Mouse (Mus musculus): Measurements from ENCODE around the gene Kcnab1. TPM values are rescaled to one million over a fixed set of nuclear protein-coding genes. Genes with fewer than 3 reads are reported as not detected.

Gene Kcnab1
- total RNA-seq (2014; fragmentation: Nextera tagmentation) (not detected in 2 replicates), total RNA-seq (2017) (not detected in 2 replicates)

GRCm38 (mm10) chr3:65108945-65109921, at the start of gene Kcnab1:
Kcnab1 (plus strand) TSS chr3:65109384.
- no peak for ATAC-seq (replicated peaks; ENCODE audit: low FRiP score, low TSS enrichment, poor library complexity, severe bottlenecking)

- no peak for ATAC-seq (replicated peaks; ENCODE audit: low FRiP score, low TSS enrichment, poor library complexity, severe bottlenecking)
These were observed 20.9 kb upstream of the Kcnab1 start for GRCm38 (mm10) chr3:65088295-65088694.

DNA sequence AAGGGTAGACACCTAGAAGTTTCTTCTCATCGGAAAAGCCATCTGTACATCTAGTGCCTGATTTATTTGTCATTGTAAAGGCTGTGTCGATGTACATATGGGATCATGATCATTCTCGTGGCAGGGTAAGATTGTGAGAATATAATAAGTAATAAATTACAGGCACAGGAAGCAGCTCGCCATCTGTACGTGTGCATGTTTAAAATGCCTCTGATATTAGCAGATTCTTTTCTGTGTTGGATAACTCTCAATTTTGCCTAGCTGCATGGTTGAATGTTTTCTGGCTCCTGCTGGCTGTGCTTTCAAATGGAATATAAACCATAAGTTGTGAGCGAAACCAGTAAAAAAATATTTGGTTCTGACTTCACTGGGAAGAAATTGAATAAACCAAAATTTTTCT, 5.1 kb upstream of the Kcnab1 start:
- ATAC-seq (replicated peaks; ENCODE audit: low FRiP score, low TSS enrichment, poor library complexity, severe bottlenecking), result no peak

- no peak for ATAC-seq (replicated peaks; ENCODE audit: low FRiP score, low TSS enrichment, poor library complexity, severe bottlenecking)
These were observed 1.0 kb downstream of the Kcnab1 start for GRCm38 (mm10) chr3:65110190-65110589.

GRCm38 (mm10) chr3:65111176-65111575, 2.0 kb downstream of the Kcnab1 start:
- ATAC-seq (replicated peaks; ENCODE audit: low FRiP score, low TSS enrichment, poor library complexity, severe bottlenecking), result peak; percentile 52; the same call in 1 of the 2 replicates

GRCm38 (mm10) chr3:65115164-65115563, 6.0 kb downstream of the Kcnab1 start:
- ATAC-seq (replicated peaks; ENCODE audit: low FRiP score, low TSS enrichment, poor library complexity, severe bottlenecking), result no peak

GRCm38 (mm10) chr3:65116958-65117357, 7.8 kb downstream of the Kcnab1 start:
- ATAC-seq (replicated peaks; ENCODE audit: low FRiP score, low TSS enrichment, poor library complexity, severe bottlenecking), result no peak

DNA sequence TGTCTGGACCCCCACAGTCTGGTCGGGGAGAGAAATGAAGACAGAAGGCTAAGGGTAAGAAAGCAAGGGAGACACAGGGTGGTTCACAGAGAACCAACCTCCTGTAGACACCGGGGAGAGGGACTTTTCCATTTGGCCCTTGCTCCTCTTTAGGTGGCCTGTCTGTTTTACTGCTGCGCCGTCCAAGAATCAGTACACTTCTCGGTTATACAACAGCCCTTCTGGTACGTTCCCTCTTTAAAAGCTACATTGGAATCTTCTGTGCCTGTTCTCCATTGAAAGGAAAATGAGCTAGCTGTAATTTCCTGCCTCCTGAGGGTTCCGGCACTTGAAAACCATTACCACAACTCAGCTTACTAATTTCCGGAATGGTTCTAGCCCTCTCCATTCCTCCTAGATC, 8.2 kb downstream of the Kcnab1 start:
- ATAC-seq (replicated peaks; ENCODE audit: low FRiP score, low TSS enrichment, poor library complexity, severe bottlenecking), result no peak

DNA sequence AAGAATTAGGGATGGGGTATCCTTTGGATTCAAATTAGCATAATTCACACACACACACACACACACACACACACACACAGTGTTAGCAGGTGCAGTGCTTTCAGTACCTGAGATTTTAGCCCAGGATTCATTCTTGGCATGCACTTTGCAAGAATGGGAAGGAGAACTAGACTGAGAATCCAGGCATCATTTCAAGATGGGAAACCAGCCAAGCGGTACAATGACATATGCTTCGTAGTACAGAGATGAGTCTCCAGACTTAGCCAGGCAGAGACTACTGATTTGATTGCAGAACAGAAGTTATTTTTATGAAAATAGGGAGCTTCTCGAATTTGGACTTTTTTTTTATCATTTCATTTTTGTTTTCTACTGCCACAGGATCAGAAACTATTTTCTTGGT, 15.8 kb downstream of the Kcnab1 start:
- ATAC-seq (replicated peaks; ENCODE audit: low FRiP score, low TSS enrichment, poor library complexity, severe bottlenecking), result no peak

DNA sequence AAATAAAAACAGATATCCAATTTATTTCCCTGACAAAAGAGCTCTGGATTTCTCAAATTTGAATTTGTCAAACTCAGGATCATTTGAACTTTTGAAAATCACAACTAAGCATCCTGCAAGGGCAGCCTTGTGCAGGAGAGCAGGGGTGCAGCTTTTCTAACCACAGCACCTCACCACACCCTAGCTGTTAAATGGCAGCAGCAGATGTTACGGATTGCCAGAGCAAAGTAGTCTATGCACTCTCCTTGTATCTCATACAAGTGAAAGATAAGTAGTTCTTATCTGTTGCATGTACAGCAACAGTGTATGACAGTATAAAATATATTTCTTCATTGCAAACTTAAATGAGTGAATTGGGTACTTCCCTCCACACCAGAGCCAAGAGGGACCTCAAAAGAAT, 20.4 kb downstream of the Kcnab1 start:
- no peak for ATAC-seq (replicated peaks; ENCODE audit: low FRiP score, low TSS enrichment, poor library complexity, severe bottlenecking)

DNA sequence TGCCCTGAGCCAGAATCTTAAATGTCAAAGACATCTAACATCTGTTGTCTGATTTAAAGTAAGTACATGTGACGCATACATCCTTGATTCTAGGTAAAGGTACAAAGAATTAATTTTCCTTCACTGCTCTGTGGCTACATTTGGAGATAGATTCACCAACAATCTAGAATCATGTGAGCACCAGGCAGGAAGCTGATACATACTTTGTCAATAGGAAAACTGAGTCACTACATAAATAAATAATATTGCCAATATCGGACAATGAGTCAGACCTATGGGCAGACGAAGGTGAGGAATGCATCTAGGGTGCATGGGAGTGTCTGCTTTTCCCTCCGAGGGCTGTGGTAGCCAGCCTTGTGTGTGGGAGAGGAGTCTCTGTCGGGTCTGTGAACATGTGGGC, 25.7 kb downstream of the Kcnab1 start:
- no peak for ATAC-seq (replicated peaks; ENCODE audit: low FRiP score, low TSS enrichment, poor library complexity, severe bottlenecking)

- ATAC-seq (replicated peaks; ENCODE audit: low FRiP score, low TSS enrichment, poor library complexity, severe bottlenecking), result no peak
These were observed 27.7 kb downstream of the Kcnab1 start for GRCm38 (mm10) chr3:65136897-65137296.

DNA sequence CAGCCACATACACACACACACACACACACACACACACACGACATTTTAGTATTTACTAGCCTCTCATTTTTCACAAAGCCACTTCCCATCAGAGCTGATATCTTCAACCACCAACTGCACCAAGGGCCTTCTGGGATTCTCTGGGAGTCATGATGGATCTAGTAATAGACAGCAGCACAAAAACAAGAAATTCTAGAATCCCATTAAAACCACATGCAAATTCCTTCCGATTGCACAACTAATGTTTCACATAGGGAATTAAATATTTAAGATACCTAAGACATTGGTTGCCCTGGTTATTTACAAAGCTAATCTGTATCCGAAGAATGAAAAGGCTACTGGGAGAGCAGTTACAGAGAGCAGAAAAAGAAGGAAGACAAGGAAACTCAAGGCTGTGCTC, 29.6 kb downstream of the Kcnab1 start:
- ATAC-seq (replicated peaks; ENCODE audit: low FRiP score, low TSS enrichment, poor library complexity, severe bottlenecking), result no peak

GRCm38 (mm10) chr3:65145152-65145551, 36.0 kb downstream of the Kcnab1 start:
- no peak for ATAC-seq (replicated peaks; ENCODE audit: low FRiP score, low TSS enrichment, poor library complexity, severe bottlenecking)

DNA sequence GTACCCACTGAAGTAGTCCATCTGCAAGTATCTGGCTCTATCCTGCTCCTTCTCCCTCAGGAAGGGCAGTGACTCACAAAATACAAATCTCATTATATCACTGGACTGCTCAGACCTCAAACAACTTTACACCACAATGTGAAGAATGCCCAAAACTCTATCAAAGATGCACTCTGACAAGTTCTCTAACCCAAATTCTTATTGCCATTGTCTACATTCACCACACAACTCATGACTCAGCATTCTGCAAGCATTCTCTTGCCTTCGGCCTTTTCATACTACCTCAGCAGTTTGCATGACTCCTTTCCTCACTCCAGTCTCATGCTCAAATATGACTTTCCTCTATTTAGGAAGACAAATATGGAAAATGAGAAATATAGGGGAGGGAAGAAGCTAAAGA, 42.6 kb downstream of the Kcnab1 start:
- ATAC-seq (replicated peaks; ENCODE audit: low FRiP score, low TSS enrichment, poor library complexity, severe bottlenecking), result no peak

DNA sequence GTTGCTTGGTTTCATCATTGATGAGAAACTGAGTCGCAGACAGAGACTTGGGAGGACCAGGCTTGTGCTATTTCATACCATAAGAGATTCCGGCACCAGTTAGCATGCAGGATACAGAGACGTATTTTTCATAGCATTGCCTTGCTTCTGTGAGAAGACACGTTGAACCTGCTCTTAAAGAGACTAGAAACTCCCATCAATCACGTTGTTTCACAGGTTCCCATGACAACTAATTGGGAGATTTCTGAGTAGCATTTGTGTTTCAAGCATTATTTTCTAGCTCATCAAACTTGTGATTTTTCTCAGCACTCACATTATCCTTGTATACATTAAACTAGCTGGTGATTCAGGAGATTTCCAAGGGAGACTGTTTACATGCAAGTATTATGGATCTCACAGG, 63.8 kb downstream of the Kcnab1 start:
- ATAC-seq (replicated peaks; ENCODE audit: low FRiP score, low TSS enrichment, poor library complexity, severe bottlenecking), result no peak

DNA sequence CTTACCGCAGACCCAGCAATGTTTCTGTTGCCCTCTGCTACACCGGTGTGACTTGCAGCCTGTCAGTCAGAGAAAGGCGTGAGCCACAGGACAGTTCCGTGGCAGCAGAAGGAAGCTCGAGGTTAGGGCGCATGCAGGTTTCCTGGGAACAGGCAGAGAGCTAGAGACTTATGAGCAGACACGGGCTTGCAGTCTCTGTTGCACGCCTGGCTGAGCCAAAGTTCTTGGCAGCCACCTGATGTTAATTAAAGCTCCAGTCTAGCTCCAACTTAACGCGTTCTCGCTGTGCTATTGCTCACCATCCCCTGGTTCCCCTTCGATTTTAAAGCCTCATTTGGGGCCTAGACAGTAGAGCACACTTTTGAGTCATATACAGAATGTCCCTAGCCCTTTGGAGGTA, 65.4 kb downstream of the Kcnab1 start:
- no peak for ATAC-seq (replicated peaks; ENCODE audit: low FRiP score, low TSS enrichment, poor library complexity, severe bottlenecking)

DNA sequence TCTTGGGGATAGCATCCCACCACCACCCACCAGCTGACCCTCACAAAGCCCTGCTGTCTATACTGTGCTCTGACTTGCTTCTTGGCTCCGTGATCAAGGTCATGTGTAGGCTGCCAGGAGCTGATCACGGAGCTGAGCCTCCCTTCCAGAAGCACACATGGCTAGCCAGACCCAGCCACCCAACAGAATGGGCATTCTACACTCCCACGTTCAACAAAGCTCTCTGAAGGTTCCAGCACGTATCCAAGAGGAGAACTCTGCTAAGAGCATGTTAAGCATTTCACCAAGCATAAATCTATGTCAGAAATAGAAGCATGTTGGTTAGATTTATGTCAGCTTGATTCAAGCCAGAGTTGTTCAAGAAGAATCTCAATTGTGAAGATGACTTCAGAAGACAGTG, 66.6 kb downstream of the Kcnab1 start:
- no peak for ATAC-seq (replicated peaks; ENCODE audit: low FRiP score, low TSS enrichment, poor library complexity, severe bottlenecking)

DNA sequence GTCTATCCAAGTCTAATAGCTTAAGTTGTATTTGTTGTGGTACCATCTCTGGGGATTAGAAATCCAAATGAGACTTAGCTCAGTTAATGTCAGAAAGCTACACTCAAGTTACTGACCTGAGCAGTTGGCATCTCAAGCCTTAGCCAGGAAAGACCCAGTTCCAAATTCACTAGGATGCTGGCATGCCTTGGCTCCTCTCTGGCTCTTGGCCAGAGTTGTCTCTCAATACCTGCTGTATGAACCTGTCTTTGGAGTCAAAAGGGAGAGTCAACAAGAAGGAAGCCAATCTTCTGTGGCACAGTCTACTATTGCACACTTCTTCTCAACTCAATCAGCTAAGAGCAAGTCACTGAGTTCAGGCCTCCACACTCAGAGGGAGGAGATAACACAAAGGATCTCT, 67.7 kb downstream of the Kcnab1 start:
- no peak for ATAC-seq (replicated peaks; ENCODE audit: low FRiP score, low TSS enrichment, poor library complexity, severe bottlenecking)

GRCm38 (mm10) chr3:65187833-65188698, 78.9 kb downstream of the Kcnab1 start:
- ATAC-seq (replicated peaks; ENCODE audit: low FRiP score, low TSS enrichment, poor library complexity, severe bottlenecking), result no peak

Data from megakaryocyte-erythroid progenitor cell, adult 5-6 weeks (primary cell).